Mouse (Mus musculus) neural tube, embryonic 11.5 days (tissue): ENCODE results near the gene Pde8b. TPM values are rescaled to one million over a fixed set of nuclear protein-coding genes. Genes with fewer than 3 reads are reported as not detected.

Experiments used
- ATAC-seq: fragments of 200-750 bp; cut with Nextera tagmentation; 2 replicates; pipeline ENCODE4 v1.8.0; 2017; ENCODE audit warnings: moderate number of reproducible peaks, mild to moderate bottlenecking, moderate TSS enrichment, moderate library complexity; ENCODE audit not compliant: insufficient read depth, low FRiP score, low TSS enrichment
- DNase-seq: peaks from one replicate; pipeline ENCODE4 v3.0.0-alpha.2; 2015; ENCODE audit warnings: low spot score
- H3K27ac ChIP-seq: fragments of 300-500 bp; sonication (generic); 2 replicates; pipeline ENCODE4 v1.5.1; 2014; ENCODE audit warnings: low read depth, mild to moderate bottlenecking, low read length
- H3K27me3 ChIP-seq: fragments of 300-500 bp; sonication (generic); 2 replicates; pipeline ENCODE4 v1.6.1; 2014; ENCODE audit warnings: mild to moderate bottlenecking, low read length, mixed read lengths; ENCODE audit not compliant: control insufficient read depth, insufficient read depth
- H3K36me3 ChIP-seq: fragments of 300-500 bp; sonication (generic); 2 replicates; pipeline ENCODE4 v1.6.1; 2014; ENCODE audit warnings: mild to moderate bottlenecking, low read length, moderate library complexity, mixed read lengths; ENCODE audit not compliant: control insufficient read depth, insufficient read depth
- H3K4me1 ChIP-seq: fragments of 300-500 bp; sonication (generic); 2 replicates; pipeline ENCODE4 v1.6.1; 2014; ENCODE audit warnings: low read length, mixed read lengths; ENCODE audit not compliant: control insufficient read depth, insufficient read depth
- H3K4me2 ChIP-seq: fragments of 300-500 bp; sonication (generic); 2 replicates; pipeline ENCODE4 v1.6.1; 2014; ENCODE audit warnings: low read depth, mild to moderate bottlenecking, moderate library complexity
- H3K4me3 ChIP-seq: fragments of 300-500 bp; sonication (generic); 2 replicates; pipeline ENCODE4 v1.5.1; 2014; ENCODE audit warnings: low read depth, low read length
- H3K9ac ChIP-seq: fragments of 300-500 bp; sonication (generic); 2 replicates; pipeline ENCODE4 v1.6.1; 2014; ENCODE audit warnings: mild to moderate bottlenecking, low read length
- H3K9me3 ChIP-seq: fragments of 300-500 bp; sonication (generic); 2 replicates; pipeline ENCODE4 v1.6.1; 2016; ENCODE audit warnings: low read length; ENCODE audit not compliant: control insufficient read depth
- WGBS: fragments of 180-500 bp; shearing (Covaris S2); extraction: QIAGEN DNeasy Blood & Tissue Kit; methylation state at CpG from one replicate; pipeline ENCODE4 v1.1.7; 2014; 5-methylcytosine and 5-hydroxymethylcytosine counted together
- polyA plus RNA-seq: library from polyadenylated mRNA; unstranded; fragments of >200 nt; fragmentation: Nextera tagmentation; extraction: Ambion mirVana; gene quantifications from 2 replicates; pipeline ENCODE4 v1.2.1, GENCODE M21; 2014

The Pde8b gene
- polyA plus RNA-seq, 1 experiment from 2014 or later, result 4.1 TPM

DNA sequence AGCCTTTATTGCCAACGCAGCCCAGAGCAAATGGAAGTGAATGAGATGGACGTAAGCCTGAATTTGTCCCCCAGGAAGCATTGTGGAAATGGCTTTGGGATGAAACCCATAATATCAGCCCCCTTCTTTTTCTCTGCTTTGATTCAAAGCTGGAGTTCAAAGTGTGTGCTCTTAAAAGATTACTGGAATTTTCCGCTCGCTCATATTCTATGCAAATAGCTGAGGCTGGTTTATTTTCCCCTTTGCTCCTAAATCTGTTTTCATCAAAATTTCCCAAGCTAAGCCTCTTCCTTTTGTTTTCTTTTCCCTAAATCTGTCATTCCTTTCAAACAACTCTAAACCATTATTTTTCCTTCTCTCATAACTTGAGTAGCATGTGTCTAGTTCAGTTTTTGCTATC is 129.6 kb downstream of the Pde8b start:
- Histone ChIP-seq H3K4me3 (no peak overlapping the region), H3K9ac (no peak overlapping the region), H3K36me3 (no peaks in the 10 kb centered on the region), H3K27me3 (no peaks in the 10 kb centered on the region), H3K27ac (no peak overlapping the region), H3K4me1 (no peaks in the 10 kb centered on the region), H3K4me2 (no peak overlapping the region), H3K9me3 (no peaks in the 10 kb centered on the region)
- 85% methylated on average over 4 of the region's 4 CpGs for WGBS
- ATAC-seq, result no peak
- no peak for DNase-seq

DNA sequence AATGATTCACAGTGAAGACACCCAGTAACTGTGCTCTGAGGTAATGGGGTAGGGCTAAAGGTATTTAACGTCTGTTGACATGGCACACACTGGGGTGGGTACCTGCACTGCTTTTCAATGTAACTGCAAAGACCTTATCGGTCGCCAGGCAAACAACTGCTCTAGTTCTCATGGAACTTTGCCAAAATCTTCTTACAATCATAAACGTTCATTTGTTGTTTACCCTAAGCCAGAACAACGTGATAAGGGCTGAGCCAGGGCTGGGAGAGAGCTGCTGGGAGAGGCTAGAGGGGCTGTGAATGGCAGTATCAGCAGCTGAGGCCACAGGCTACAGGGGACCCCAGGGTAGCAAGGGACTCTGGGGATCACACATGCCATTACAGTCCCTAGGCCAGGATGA is 136.4 kb downstream of the Pde8b start:
- DNase-seq, result no peak
- no peak overlapping the region for H3K4me3 ChIP-seq
- H3K36me3 ChIP-seq, result no peaks in the 10 kb centered on the region
- H3K4me1 ChIP-seq, result no peaks in the 10 kb centered on the region
- ATAC-seq, result no peak
- WGBS, result 73% methylated on average over 5 of the region's 5 CpGs
- no peak overlapping the region for H3K27ac ChIP-seq
- H3K9ac ChIP-seq, result no peak overlapping the region
- H3K9me3 ChIP-seq, result no peaks in the 10 kb centered on the region
- no peaks in the 10 kb centered on the region for H3K27me3 ChIP-seq
- no peak overlapping the region for H3K4me2 ChIP-seq

DNA sequence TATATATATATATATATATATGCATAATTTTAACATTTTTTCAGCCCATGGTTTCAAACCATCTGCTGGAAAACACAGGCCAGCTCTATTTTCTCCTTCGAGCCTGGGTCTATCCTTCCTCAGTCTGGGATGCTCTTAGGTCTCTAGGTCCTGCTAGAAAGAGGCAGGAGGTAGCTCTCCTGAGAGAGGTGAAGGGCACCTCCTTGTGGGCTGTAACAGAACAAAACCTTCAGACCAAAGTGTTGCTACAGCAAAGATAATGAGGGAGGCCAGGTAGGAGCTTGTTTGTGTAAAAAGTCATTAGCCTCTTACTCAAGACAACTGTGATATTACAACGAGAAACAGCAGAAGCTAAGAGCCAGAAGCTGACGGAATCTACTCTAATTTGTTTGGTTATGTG is 140.6 kb downstream of the Pde8b start:
- no peaks in the 10 kb centered on the region for H3K27me3 ChIP-seq
- H3K27ac ChIP-seq, result no peak overlapping the region
- no peak overlapping the region for H3K4me3 ChIP-seq
- no peak overlapping the region for H3K9ac ChIP-seq
- no peak overlapping the region for H3K4me2 ChIP-seq
- no peak for ATAC-seq
- no peaks in the 10 kb centered on the region for H3K4me1 ChIP-seq
- no peak for DNase-seq
- 74% methylated on average over 3 of the region's 3 CpGs for WGBS
- H3K36me3 ChIP-seq, result no peaks in the 10 kb centered on the region
- H3K9me3 ChIP-seq, result no peaks in the 10 kb centered on the region

DNA sequence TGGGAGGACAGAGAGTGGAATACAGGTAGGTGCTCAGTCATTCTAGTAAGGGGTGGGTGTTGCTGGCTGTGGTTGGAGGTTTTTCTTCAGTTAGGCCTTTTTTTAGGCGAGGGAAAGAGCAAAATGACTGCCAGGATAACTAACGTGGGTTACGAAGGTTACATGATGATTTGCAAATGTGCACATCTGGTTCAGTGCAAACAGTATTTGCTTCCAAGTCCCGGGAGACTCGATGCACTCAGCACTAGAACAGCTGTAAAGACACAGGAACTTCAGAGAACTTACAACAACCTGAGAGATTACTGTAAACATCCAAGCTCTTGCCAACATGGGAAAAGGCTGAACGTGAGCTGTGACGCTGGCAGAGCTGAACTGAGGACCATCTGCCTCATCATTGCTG is 142.1 kb downstream of the Pde8b start:
- H3K27ac ChIP-seq, result no peak overlapping the region
- H3K9me3 ChIP-seq, result no peaks in the 10 kb centered on the region
- H3K36me3 ChIP-seq, result no peaks in the 10 kb centered on the region
- 62% methylated on average over 7 of the region's 7 CpGs for WGBS
- H3K4me2 ChIP-seq, result no peak overlapping the region
- H3K9ac ChIP-seq, result no peak overlapping the region
- no peaks in the 10 kb centered on the region for H3K27me3 ChIP-seq
- no peak overlapping the region for H3K4me3 ChIP-seq
- DNase-seq (no peak), ATAC-seq (no peak)
- no peaks in the 10 kb centered on the region for H3K4me1 ChIP-seq

DNA sequence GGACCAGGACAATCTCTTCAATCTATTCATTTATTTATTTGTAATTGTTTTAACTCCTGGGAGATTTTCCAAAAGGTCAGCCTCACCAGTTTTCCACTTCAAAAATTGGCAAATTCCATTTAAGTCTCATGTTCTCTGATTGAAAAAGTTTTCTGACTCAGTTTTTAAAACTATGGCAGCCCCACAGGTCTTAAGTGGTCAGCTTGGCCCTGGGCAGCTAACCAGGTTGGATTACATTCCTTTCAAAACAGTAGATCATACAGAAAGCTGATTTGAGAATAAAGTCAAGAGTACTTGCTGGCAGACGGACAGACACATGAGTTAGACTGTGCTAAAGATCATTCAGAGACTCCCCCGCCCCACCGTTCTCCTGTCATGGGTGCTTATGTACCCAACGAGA is 145.3 kb downstream of the Pde8b start:
- no peaks in the 10 kb centered on the region for H3K9me3 ChIP-seq
- no peaks in the 10 kb centered on the region for H3K36me3 ChIP-seq
- ATAC-seq (no peak), DNase-seq (no peak)
- WGBS, result 81% methylated on average over 4 of the region's 4 CpGs
- no peaks in the 10 kb centered on the region for H3K4me1 ChIP-seq
- H3K9ac ChIP-seq, result no peak overlapping the region
- H3K27ac ChIP-seq, result no peak overlapping the region
- H3K27me3 ChIP-seq, result no peaks in the 10 kb centered on the region
- H3K4me3 ChIP-seq, result no peak overlapping the region
- H3K4me2 ChIP-seq, result no peak overlapping the region

DNA sequence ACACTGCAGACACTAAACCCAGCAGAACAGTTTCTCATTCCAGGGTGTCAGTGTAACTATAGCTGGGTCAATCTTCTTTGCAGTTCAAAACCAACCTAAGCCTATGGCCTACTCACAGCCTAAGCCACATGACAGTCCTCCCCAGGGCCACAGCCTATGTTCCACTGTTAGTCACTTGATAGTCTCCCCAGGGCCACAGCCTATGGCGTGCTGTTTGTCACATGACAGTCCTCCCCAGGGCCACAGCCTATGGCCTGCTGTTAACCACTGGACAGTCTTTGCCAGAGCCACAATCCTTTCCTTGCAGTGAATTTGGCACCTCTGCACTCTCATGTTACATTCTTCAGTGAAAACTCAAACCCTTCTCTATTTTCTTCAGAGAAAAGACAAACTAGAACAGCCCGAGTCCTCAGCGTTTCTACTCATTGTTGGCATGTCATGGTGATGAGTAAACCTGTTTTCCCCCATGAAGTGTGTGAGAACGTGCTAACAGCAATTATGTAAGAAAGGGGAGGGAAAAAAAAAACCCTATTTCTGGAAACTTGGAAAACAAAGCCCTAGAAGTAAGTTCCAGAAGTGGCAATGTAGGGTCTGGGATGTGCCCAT is 147.0 kb downstream of the Pde8b start:
- H3K27me3 ChIP-seq, result no peaks in the 10 kb centered on the region
- no peak overlapping the region for H3K4me3 ChIP-seq
- DNase-seq (no peak), ATAC-seq (no peak)
- no peaks in the 10 kb centered on the region for H3K9me3 ChIP-seq
- 70% methylated on average over 4 of the region's 4 CpGs for WGBS
- H3K9ac ChIP-seq, result no peak overlapping the region
- no peaks in the 10 kb centered on the region for H3K36me3 ChIP-seq
- no peaks in the 10 kb centered on the region for H3K4me1 ChIP-seq
- no peak overlapping the region for H3K27ac ChIP-seq
- H3K4me2 ChIP-seq, result no peak overlapping the region

DNA sequence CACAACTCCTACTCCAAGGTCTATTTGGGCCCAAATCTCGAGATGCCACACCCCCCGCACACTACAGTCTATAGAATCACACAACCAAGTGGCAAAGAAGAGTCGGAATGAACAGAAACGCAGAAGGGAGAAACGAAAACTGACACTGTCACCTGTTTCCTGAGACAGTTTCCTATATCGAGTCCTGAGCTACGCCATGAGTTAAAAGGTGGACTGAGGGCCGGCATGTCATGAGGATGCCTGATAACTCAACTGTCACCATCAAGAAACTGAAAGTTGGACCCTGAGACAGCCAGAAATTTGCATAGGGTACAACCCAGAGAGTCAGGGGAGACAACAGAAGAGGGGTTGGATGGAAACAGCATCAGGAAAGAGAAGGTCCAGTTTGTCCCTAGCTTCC is 148.8 kb downstream of the Pde8b start:
- ATAC-seq, result no peak
- H3K27me3 ChIP-seq, result no peaks in the 10 kb centered on the region

DNA sequence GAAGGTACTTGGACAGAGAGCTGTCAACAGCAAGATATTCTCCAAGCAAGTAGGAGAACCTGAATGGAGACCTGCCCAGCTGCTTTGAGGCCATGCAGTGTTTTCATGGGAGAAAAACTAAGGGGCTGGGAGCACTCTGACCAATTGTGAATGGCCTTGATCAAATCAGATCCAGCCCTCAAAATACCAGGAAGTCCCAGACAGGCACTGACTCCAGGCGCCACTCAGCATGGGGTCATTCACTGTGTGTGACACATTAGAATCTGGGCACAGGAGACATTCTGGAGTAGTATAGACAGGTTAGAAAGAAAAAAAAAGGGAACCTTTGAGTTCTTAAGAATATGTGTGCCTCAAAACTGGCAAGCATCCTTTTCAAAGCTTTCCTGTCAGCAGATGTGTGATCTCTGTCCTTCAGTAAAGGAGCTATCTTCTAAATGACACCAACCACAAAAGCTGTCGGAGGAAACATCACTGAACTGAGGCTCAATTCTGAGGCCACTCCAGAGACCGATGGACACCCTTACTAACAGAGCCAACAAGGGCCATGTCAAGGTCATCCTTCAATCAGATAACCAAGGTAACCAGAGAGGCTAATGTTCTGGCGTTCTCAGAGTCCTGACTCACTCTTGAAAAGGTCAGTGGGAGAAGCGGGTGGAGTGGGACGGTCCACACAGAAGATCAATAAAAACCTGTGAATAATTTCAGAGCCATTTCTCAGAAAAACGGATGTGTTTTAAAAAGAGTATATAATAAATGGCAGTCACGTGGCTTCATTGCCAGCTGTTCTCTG is 151.0 kb downstream of the Pde8b start:
- 80% methylated on average over 8 of the region's 8 CpGs for WGBS
- H3K9ac ChIP-seq, result no peak overlapping the region
- DNase-seq (no peak), ATAC-seq (no peak)
- no peaks in the 10 kb centered on the region for H3K36me3 ChIP-seq
- H3K4me3 ChIP-seq, result no peak overlapping the region
- H3K4me1 ChIP-seq, result peaks cover 3% of the 10 kb centered on the region; the same call in 1 of the 2 replicates
- no peaks in the 10 kb centered on the region for H3K27me3 ChIP-seq
- no peak overlapping the region for H3K27ac ChIP-seq
- H3K9me3 ChIP-seq, result no peaks in the 10 kb centered on the region
- H3K4me2 ChIP-seq, result no peak overlapping the region

More for the DNA sequence above, 148.8 kb downstream of the Pde8b start:
- Histone ChIP-seq H3K9ac (no peak overlapping the region), H3K4me3 (no peak overlapping the region), H3K9me3 (no peaks in the 10 kb centered on the region), H3K4me1 (no peaks in the 10 kb centered on the region), H3K27ac (no peak overlapping the region), H3K4me2 (no peak overlapping the region), H3K36me3 (no peaks in the 10 kb centered on the region)
- WGBS, result 88% methylated on average over 8 of the region's 8 CpGs
- DNase-seq, result no peak

DNA sequence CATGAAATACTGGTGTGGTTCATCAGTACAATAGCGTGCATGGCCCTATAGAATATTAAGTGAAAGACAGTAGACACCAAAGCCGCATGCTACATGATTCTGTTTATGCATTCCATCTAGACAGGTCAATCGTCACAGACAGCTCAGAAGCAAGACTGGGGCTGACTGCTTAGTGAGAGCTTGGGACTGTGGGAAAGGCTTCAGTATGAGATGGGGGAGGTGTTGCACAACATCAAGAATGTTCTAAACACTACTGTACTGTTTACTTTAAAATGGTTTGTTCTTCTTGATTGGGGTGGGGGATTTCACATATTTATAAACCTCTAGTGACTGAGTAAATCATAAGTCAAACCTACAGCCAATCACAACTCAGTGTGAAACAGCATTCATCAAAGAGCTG is 153.5 kb downstream of the Pde8b start:
- WGBS, result 93% methylated on average over 3 of the region's 3 CpGs
- Histone ChIP-seq H3K27ac (no peak overlapping the region), H3K9ac (no peak overlapping the region), H3K4me2 (no peak overlapping the region), H3K9me3 (no peaks in the 10 kb centered on the region), H3K36me3 (no peaks in the 10 kb centered on the region), H3K4me3 (no peak overlapping the region), H3K4me1 (peaks cover 3% of the 10 kb centered on the region; the same call in 1 of the 2 replicates), H3K27me3 (no peaks in the 10 kb centered on the region)
- ATAC-seq, result no peak
- DNase-seq, result no peak
